Mouse (Mus musculus): Measurements from ENCODE around the gene Lysmd1. TPM values are rescaled to one million over a fixed set of nuclear protein-coding genes. Genes with fewer than 3 reads are reported as not detected.

Lysmd1 gene
- polyA plus RNA-seq, 1 experiment from 2014 or later: 52.1 TPM

DNA sequence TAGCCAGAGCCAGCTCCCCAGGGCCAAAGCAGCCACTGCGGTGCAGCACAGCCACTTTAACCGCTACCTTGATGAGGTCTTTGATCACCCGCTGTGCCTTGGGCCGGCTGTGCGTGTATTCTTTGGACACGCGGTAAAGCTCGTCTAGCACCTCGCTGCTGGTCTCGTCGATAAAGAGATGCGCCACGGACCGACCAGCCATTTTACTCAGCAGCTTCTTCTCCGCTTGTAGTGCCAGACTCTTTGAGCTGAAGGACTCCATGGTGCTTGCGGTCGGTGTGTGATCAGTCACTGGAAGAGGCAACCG lies 6.4 kb downstream of the Lysmd1 start:
- Histone ChIP-seq H3K4me1 (peaks cover 17% of the 10 kb centered on the region), H3K27me3 (replicated peaks) (no peaks in the 10 kb centered on the region), H3K9me3 (no peaks in the 10 kb centered on the region), H3K9ac (no peak overlapping the region), H3K27ac (no peak overlapping the region), H3K36me3 (replicated peaks) (peaks cover 5% of the 10 kb centered on the region; the same call in 1 of the 2 replicates), H3K4me3 (no peak overlapping the region), H3K4me2 (no peak overlapping the region)
- no peak for ATAC-seq (replicated peaks)
- WGBS: 62% methylated on average over 18 of the region's 18 CpGs

DNA sequence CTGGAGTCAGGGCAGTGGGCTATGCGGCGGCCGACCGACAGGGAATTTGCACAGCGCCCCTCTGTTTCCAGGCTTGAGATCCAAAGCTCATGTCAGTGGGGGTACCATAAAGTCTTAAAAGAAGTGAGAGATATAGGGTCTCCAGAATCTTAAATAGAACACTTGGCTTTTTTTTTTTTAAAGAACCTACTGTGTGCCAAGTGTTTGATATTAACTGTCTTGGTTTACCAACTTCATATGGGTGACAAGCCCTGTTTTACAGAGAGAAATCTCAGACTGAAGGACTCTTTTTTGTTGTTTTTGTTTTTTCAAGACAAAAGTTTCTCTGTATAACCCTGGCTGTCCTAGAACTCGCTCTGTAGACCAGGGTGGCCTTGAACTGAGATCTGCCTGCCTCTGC lies 6.9 kb downstream of the Lysmd1 start:
- Histone ChIP-seq H3K4me1 (peaks cover 11% of the 10 kb centered on the region), H3K27ac (no peak overlapping the region), H3K9ac (no peak overlapping the region), H3K4me3 (no peak overlapping the region), H3K4me2 (no peak overlapping the region), H3K36me3 (replicated peaks) (peaks cover 5% of the 10 kb centered on the region; the same call in 1 of the 2 replicates), H3K9me3 (no peaks in the 10 kb centered on the region), H3K27me3 (replicated peaks) (no peaks in the 10 kb centered on the region)
- WGBS: 94% methylated on average over 6 of the region's 6 CpGs
- ATAC-seq (replicated peaks): no peak

- no peak for ATAC-seq (replicated peaks)
- no peak overlapping the region for H3K4me2 ChIP-seq
- H3K4me1 ChIP-seq: peaks cover 4% of the 10 kb centered on the region
- peaks cover 5% of the 10 kb centered on the region; the same call in 1 of the 2 replicates for H3K36me3 ChIP-seq (replicated peaks)
- H3K27me3 ChIP-seq (replicated peaks): no peaks in the 10 kb centered on the region
- H3K27ac ChIP-seq: no peak overlapping the region
- no peak overlapping the region for H3K4me3 ChIP-seq
- 94% methylated on average over 9 of the region's 9 CpGs for WGBS
- no peak overlapping the region for H3K9ac ChIP-seq
- H3K9me3 ChIP-seq: no peaks in the 10 kb centered on the region
Measured at GRCm38 (mm10) chr3:95141474-95141873, 7.6 kb downstream of the Lysmd1 start.

- no peak within 1 kb of the TSS for H3K4me2 ChIP-seq
- peaks cover 5% of the 10 kb centered on the region; the same call in 1 of the 2 replicates for H3K36me3 ChIP-seq (replicated peaks)
- peak; percentile 56; the same call in 1 of the 2 replicates for ATAC-seq (replicated peaks)
- H3K27ac ChIP-seq: no peak within 1 kb of the TSS
- no peak within 1 kb of the TSS for H3K4me3 ChIP-seq
- no peak within 1 kb of the TSS for H3K9ac ChIP-seq
- H3K9me3 ChIP-seq: no peaks in the 10 kb centered on the region
- H3K27me3 ChIP-seq (replicated peaks): no peaks in the 10 kb centered on the region
- WGBS: 83% methylated on average over 10 of the region's 10 CpGs
- H3K4me1 ChIP-seq: no peaks in the 10 kb centered on the region
Measured at GRCm38 (mm10) chr3:95141952-95142616, 8.2 kb downstream of the Lysmd1 start, which contains the start of gene Tnfaip8l2. Gene Tnfaip8l2 (minus strand): TSS chr3:95142360.

DNA sequence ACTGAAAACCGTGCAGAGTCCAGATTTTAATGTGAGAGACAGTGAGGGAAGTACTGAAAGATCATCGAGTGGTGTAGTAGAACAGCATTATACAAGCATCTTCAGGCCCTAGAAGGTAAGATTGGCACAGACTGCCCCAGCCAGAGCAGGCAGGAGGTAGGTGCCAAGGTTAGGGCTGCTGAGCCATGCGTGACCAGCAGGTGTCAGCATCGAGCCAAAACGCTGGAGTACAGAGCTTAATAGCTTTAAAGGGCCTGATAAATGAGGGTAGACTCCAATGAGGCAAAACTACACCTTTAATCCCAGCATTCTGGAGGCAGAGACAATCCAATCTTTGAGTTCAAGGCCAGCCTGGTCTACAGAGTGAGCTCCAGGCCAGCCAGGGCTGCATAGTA lies 8.7 kb downstream of the Lysmd1 start:
- H3K9ac ChIP-seq: no peak overlapping the region
- ATAC-seq (replicated peaks): peak; percentile 75; the same call in 1 of the 2 replicates
- H3K4me3 ChIP-seq: no peak overlapping the region
- H3K4me2 ChIP-seq: no peak overlapping the region
- peaks cover 5% of the 10 kb centered on the region; the same call in 1 of the 2 replicates for H3K36me3 ChIP-seq (replicated peaks)
- no peaks in the 10 kb centered on the region for H3K9me3 ChIP-seq
- no peaks in the 10 kb centered on the region for H3K27me3 ChIP-seq (replicated peaks)
- WGBS: 9% methylated on average over 5 of the region's 5 CpGs
- no peak overlapping the region for H3K27ac ChIP-seq
- H3K4me1 ChIP-seq: no peaks in the 10 kb centered on the region

- Histone ChIP-seq H3K9me3 (no peaks in the 10 kb centered on the region), H3K27me3 (replicated peaks) (no peaks in the 10 kb centered on the region), H3K27ac (no peak overlapping the region), H3K4me1 (no peaks in the 10 kb centered on the region), H3K4me2 (no peak overlapping the region), H3K4me3 (no peak overlapping the region), H3K9ac (no peak overlapping the region), H3K36me3 (replicated peaks) (no peaks in the 10 kb centered on the region)
- 50% methylated on average over 3 of the region's 3 CpGs for WGBS
- ATAC-seq (replicated peaks): no peak
Measured at GRCm38 (mm10) chr3:95147924-95148323, 14.0 kb downstream of the Lysmd1 start.

GRCm38 (mm10) chr3:95153874-95154273 lies 20.0 kb downstream of the Lysmd1 start:
- Histone ChIP-seq H3K4me2 (no peak overlapping the region), H3K27ac (no peak overlapping the region), H3K36me3 (replicated peaks) (no peaks in the 10 kb centered on the region), H3K27me3 (replicated peaks) (no peaks in the 10 kb centered on the region), H3K9ac (no peak overlapping the region), H3K4me3 (no peak overlapping the region), H3K9me3 (no peaks in the 10 kb centered on the region), H3K4me1 (no peaks in the 10 kb centered on the region)
- no peak for ATAC-seq (replicated peaks)
- 55% methylated on average over 4 of the region's 4 CpGs for WGBS

GRCm38 (mm10) chr3:95159511-95159986 lies 25.7 kb downstream of the Lysmd1 start:
- no peaks in the 10 kb centered on the region for H3K36me3 ChIP-seq (replicated peaks)
- ATAC-seq (replicated peaks): peak; percentile 5; the same call in 1 of the 2 replicates

DNA sequence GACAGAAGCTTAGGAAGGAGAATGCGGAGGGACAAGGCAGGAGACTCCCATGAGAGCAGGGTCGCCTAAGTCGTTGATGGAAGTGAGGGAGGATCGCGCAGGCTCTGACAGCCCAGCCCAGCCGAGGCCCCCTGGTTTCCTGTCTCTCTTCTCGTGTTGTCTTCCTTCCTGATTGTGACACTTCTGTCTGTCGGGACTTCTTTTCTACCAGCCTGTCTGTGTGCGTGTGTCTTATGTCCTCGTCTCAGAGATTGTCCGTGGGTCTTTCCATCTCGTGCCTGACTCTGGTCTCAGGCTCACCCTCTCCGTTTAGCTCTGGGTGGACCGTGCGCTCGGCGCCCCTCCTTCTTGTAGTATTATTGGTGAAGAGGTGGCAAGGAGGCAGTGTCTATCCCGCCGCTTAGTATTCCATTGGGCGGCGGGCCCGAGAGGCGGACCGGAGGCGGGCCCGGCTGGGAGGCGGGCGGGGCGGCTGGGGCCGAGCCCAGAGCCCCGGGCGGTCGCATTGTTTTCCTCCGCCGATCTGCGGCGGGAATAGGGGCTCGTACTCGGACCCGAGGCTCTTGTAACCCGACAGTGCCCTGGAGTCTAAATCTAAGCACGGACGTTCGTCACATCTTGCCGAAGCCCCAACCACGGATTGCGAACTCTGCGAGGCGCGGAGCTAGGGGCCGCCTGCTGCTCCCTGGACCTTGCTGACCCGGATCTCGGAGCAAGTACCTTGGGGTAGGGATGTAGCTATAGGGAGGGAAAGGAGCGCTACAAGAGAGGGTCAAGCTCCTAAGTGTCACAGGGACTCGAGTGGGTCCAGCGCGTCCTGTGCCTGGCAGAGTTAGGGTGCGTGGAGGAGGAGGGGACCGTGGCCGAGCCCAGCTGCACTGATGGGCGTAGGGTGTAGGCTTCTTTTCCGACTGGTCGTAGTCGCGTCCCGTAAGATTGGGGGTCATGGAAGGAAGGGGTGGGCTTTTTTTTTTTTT lies 26.4 kb downstream of the Lysmd1 start, which contains the start of gene Sema6c:
Gene Sema6c (plus strand): TSS at position 471 of the 977 bp plus-strand sequence.
- Histone ChIP-seq H3K4me1 (peaks cover 38% of the 10 kb centered on the region), H3K36me3 (replicated peaks) (0 out of 2 replicates have a peak, but pooled peaks cover 3% of the 10 kb centered on the region), H3K27me3 (replicated peaks) (no peaks in the 10 kb centered on the region), H3K9ac (peak within 1 kb of the TSS; percentile 64), H3K4me2 (peak within 1 kb of the TSS; percentile 81), H3K9me3 (no peaks in the 10 kb centered on the region), H3K4me3 (peak within 1 kb of the TSS; percentile 71), H3K27ac (peak within 1 kb of the TSS; percentile 81)
- WGBS: under 1% methylated on average over 66 of the region's 66 CpGs
- ATAC-seq (replicated peaks): peak; percentile 97

More at GRCm38 (mm10) chr3:95159511-95159986, 25.7 kb downstream of the Lysmd1 start:
- peak overlapping the region; percentile 81 for H3K4me2 ChIP-seq
- no peaks in the 10 kb centered on the region for H3K9me3 ChIP-seq
- H3K4me1 ChIP-seq: peaks cover 36% of the 10 kb centered on the region
- peak overlapping the region; percentile 36 for H3K9ac ChIP-seq
- H3K27ac ChIP-seq: peak overlapping the region; percentile 81
- WGBS: 11% methylated on average over 8 of the region's 8 CpGs
- no peaks in the 10 kb centered on the region for H3K27me3 ChIP-seq (replicated peaks)
- H3K4me3 ChIP-seq: peak overlapping the region; percentile 71

- no peaks in the 10 kb centered on the region for H3K27me3 ChIP-seq (replicated peaks)
- peaks cover 10% of the 10 kb centered on the region; the same call in 1 of the 2 replicates for H3K36me3 ChIP-seq (replicated peaks)
- WGBS: 1% methylated on average over 30 of the region's 30 CpGs
- peaks cover 38% of the 10 kb centered on the region for H3K4me1 ChIP-seq
- H3K9ac ChIP-seq: peak overlapping the region; percentile 64
- H3K4me3 ChIP-seq: peak overlapping the region; percentile 71
- H3K9me3 ChIP-seq: no peaks in the 10 kb centered on the region
- peak overlapping the region; percentile 81 for H3K4me2 ChIP-seq
- H3K27ac ChIP-seq: peak overlapping the region; percentile 81
- ATAC-seq (replicated peaks): peak; percentile 34
Measured at GRCm38 (mm10) chr3:95161041-95161551, 27.2 kb downstream of the Lysmd1 start.

GRCm38 (mm10) chr3:95161618-95162344 lies 27.9 kb downstream of the Lysmd1 start:
- Histone ChIP-seq H3K9ac (peak overlapping the region; percentile 64), H3K4me2 (peak overlapping the region; percentile 81), H3K4me3 (peak overlapping the region; percentile 71), H3K27me3 (replicated peaks) (no peaks in the 10 kb centered on the region), H3K4me1 (peaks cover 38% of the 10 kb centered on the region), H3K36me3 (replicated peaks) (peaks cover 13% of the 10 kb centered on the region), H3K9me3 (no peaks in the 10 kb centered on the region), H3K27ac (peak overlapping the region; percentile 81)
- peak; percentile 3; the same call in 1 of the 2 replicates for ATAC-seq (replicated peaks)
- 3% methylated on average over 9 of the region's 9 CpGs for WGBS
